Mouse (Mus musculus): Measurements from ENCODE around the gene Teddm2. TPM values are rescaled to one million over a fixed set of nuclear protein-coding genes. Genes with fewer than 3 reads are reported as not detected.

Gene Teddm2
- polyA plus RNA-seq, 1 experiment from 2014 or later = 0.33 TPM

DNA sequence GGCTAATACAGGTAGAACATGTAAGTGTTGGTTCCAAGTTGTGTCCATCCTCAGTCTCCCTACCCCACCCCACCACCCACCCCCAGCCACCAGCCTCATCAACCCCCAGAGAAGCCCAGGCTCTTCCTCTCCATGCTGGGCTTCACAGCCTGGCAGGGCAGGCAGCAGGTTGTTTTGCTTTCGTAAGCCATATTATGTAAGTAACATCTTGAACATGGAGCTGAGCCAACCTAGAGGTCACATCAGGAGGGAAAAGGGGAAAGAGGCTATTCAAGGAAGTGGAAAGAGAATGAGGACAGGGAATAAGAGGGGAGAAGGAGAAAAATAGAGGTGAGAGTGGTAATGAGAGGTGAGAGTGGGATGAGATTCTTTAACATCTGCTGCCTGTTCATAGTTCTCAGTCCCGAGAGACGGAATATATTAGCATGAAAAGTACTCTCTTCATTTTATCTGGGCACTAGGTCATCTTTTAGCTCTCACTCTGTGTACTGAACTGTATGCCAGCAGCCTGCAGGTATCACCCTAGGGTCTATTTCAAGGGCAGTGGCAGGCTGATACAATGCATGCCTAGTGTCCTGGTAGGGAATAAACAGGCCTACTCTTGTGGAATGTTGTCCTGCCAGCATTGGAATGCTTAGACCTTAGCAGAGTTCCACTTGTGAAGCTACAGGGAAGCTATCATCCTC is 18.6 kb upstream of the Teddm2 start:
- H3K36me3 ChIP-seq (replicated peaks) = no peaks in the 10 kb centered on the region
- H3K27me3 ChIP-seq (ENCODE audit: poor library complexity, severe bottlenecking) = no peaks in the 10 kb centered on the region
- H3K9me3 ChIP-seq = no peaks in the 10 kb centered on the region
- DNase-seq (ENCODE audit: extremely low spot score, low spot score) = no peak
- peaks cover 6% of the 10 kb centered on the region for H3K4me1 ChIP-seq
- no peak overlapping the region for H3K4me3 ChIP-seq
- H3K27ac ChIP-seq = no peak overlapping the region
- WGBS = 93% methylated on average over 3 of the region's 3 CpGs

DNA sequence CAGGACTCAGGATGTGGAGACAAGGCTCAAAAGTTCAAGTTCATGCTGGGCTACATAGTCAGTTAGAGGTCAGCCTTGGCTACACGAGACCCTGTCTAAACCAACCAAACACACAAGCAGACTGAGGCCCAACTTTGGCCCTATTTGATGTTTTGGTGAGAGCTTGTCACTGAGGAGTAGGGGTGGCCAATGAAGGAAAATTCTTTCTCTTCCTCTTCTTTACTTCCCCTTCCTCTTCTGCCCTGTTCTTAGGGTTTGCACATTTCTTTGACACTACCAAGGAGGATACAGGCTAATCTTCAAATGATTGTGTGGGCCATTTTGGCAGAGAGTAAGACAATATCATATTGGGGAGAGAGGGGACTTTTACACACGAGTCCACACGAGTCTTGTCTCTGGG is 13.8 kb upstream of the Teddm2 start:
- Histone ChIP-seq H3K4me1 (no peaks in the 10 kb centered on the region), H3K4me3 (no peak overlapping the region), H3K27me3 (ENCODE audit: poor library complexity, severe bottlenecking) (no peaks in the 10 kb centered on the region), H3K36me3 (replicated peaks) (peaks cover 29% of the 10 kb centered on the region), H3K9me3 (no peaks in the 10 kb centered on the region), H3K27ac (no peak overlapping the region)
- WGBS = 90% methylated on average over 3 of the region's 3 CpGs
- DNase-seq (ENCODE audit: extremely low spot score, low spot score) = no peak

DNA sequence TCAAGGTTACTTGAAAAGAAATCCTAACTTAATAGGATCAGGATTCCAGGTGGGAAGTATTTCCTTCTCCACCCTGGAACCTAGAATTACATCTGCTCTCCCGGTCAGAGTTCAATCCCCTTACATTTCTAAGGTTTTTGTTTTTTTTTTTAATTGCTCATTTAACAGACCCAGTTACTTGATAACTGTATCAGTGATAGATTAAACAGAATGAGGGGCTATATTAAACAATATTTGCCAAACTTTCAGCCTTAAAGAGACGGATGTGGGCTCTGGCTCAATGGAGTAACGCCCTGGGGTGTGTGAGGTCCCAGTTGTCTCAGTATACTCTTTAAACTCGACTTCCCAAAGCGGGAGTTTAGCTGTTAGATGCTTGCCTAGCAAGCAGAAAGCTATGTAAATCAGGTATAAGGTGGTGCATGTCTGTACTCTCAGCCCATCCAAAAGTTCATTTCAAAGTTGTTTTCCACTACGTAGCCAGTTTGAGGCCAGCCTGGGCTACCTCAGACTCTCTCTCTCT is 11.3 kb upstream of the Teddm2 start:
- Histone ChIP-seq H3K27me3 (ENCODE audit: poor library complexity, severe bottlenecking) (no peaks in the 10 kb centered on the region), H3K36me3 (replicated peaks) (peaks cover 54% of the 10 kb centered on the region), H3K4me3 (no peak overlapping the region), H3K27ac (no peak overlapping the region), H3K9me3 (no peaks in the 10 kb centered on the region), H3K4me1 (no peaks in the 10 kb centered on the region)
- WGBS = 84% methylated on average over 6 of the region's 6 CpGs
- DNase-seq (ENCODE audit: extremely low spot score, low spot score) = no peak

DNA sequence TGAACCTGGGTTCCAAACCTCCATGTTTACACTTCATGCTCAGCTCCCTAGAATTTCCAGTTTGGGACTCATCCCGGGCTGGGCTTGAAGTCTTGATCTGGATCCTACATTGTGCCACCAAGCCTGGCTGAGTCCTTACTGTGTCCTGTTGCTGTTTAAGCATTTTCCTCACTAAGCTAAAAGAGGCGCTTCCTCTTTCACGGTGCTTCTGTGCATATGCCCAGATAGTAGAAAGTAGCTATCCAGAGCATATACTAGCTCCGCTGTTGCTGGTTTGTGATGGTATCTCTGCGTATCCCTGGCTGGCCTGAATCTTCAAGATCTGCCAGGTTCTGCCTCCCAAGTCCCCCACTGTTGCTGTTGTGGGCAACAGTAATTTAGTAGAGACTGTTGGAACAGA is 10.4 kb upstream of the Teddm2 start:
- Histone ChIP-seq H3K4me3 (no peak overlapping the region), H3K27ac (no peak overlapping the region), H3K4me1 (no peaks in the 10 kb centered on the region), H3K27me3 (ENCODE audit: poor library complexity, severe bottlenecking) (no peaks in the 10 kb centered on the region), H3K36me3 (replicated peaks) (peaks cover 63% of the 10 kb centered on the region), H3K9me3 (no peaks in the 10 kb centered on the region)
- 90% methylated on average over 5 of the region's 5 CpGs for WGBS
- DNase-seq (ENCODE audit: extremely low spot score, low spot score) = no peak

DNA sequence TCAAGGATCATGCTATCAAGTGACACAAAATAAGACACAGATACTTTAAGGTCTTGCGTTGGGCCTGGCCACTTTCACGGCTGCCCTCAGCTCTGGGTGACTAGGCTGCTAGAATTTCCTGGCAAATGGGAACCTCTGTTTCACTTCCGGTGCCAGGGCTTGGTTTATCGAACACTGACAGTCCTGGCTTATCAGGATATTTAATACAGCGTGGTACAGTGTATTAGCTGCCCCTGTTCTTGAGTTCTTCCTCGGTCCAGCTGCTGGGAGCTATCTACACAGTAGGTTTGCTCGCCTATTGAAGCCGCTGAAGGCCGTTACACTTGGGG is 9.9 kb upstream of the Teddm2 start:
- DNase-seq (ENCODE audit: extremely low spot score, low spot score) = no peak
- H3K9me3 ChIP-seq = no peaks in the 10 kb centered on the region
- H3K27ac ChIP-seq = no peak overlapping the region
- H3K4me3 ChIP-seq = no peak overlapping the region
- H3K27me3 ChIP-seq (ENCODE audit: poor library complexity, severe bottlenecking) = no peaks in the 10 kb centered on the region
- 94% methylated on average over 9 of the region's 9 CpGs for WGBS
- no peaks in the 10 kb centered on the region for H3K4me1 ChIP-seq
- peaks cover 68% of the 10 kb centered on the region for H3K36me3 ChIP-seq (replicated peaks)

DNA sequence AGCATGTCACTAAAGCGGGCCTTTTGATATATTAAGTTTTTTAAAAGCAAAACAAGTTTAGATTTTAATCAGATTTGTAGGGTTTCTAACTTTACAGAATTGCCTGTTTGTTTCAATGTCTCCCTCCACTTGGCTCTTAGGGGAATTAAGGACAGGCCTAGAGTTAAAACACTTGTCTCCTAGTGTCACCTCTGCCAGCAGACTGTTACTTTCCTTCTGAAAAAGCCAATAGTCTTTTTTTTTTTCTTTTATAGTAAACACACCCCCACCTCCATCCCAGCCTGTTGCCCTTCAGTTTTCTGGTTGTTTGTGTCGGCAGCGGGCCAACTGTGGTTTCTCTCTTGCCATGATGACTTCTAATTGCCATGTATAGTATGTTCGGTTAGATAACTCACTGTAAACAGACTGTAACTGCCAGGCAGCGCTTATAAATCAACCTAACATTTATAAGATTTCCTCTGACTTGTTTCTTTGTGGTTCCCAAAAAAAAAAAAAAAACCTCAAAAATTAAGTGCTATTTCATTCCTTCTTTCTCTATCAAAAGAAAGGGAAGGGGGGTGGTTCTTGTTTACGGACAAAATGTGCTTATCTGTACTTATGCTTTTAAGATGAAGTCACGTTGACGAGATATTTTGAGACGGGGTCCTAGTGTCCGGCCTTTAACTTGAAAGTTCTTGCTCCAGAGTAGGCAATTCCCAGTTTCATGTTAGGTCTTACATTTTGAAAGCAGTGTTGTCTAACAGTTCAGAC is 9.4 kb upstream of the Teddm2 start:
- WGBS = 96% methylated on average over 10 of the region's 10 CpGs
- Histone ChIP-seq H3K36me3 (replicated peaks) (peaks cover 73% of the 10 kb centered on the region), H3K27me3 (ENCODE audit: poor library complexity, severe bottlenecking) (no peaks in the 10 kb centered on the region), H3K9me3 (no peaks in the 10 kb centered on the region), H3K4me1 (no peaks in the 10 kb centered on the region), H3K4me3 (no peak overlapping the region), H3K27ac (no peak overlapping the region)
- no peak for DNase-seq (ENCODE audit: extremely low spot score, low spot score)

DNA sequence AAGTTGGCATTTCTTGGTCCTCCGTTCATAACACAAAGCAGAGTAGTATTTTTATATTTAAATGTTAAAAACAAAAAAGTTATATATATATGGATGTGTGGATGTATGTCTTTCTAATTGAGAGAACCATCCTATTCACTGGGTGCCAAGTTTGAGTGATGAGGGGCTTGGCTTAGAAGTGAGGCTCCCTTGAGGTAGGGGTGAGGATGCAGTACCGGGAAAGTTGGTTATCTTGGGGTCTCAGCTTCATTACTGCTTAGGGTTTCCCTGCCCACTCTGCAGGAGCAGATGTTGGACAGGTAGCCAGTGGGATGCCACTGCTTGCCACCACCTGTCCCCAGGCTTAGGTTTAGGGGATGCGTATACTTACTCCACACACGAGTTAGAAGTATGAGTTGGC is 8.7 kb upstream of the Teddm2 start:
- no peaks in the 10 kb centered on the region for H3K9me3 ChIP-seq
- no peak overlapping the region for H3K4me3 ChIP-seq
- DNase-seq (ENCODE audit: extremely low spot score, low spot score) = no peak
- peaks cover 80% of the 10 kb centered on the region for H3K36me3 ChIP-seq (replicated peaks)
- WGBS = 94% methylated on average over 4 of the region's 4 CpGs
- no peak overlapping the region for H3K27ac ChIP-seq
- peaks cover 4% of the 10 kb centered on the region for H3K4me1 ChIP-seq
- H3K27me3 ChIP-seq (ENCODE audit: poor library complexity, severe bottlenecking) = no peaks in the 10 kb centered on the region

DNA sequence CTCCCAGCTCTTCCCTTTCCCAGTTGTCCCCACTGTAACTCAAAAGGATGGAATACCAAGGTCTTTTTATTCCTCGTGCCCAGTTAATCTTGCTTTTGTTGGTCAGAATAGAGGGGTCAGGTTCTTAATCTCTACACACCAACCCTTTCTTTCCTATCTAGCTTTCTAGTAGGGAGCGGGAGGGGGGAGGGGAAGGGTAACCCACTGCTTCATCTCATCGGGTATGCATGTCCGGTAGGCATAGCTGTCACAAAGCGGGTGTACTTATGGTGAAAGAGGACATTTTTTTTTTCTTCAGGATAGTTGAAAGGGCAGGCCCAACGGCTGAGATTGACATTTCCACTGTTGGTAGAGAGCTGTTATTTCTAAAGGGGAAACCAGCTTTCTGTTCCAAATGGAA is 8.2 kb upstream of the Teddm2 start:
- peaks cover 85% of the 10 kb centered on the region for H3K36me3 ChIP-seq (replicated peaks)
- WGBS = 75% methylated on average over 6 of the region's 6 CpGs
- H3K27me3 ChIP-seq (ENCODE audit: poor library complexity, severe bottlenecking) = no peaks in the 10 kb centered on the region
- H3K27ac ChIP-seq = no peak overlapping the region
- no peak overlapping the region for H3K4me3 ChIP-seq
- H3K4me1 ChIP-seq = peaks cover 10% of the 10 kb centered on the region
- DNase-seq (ENCODE audit: extremely low spot score, low spot score) = no peak
- no peaks in the 10 kb centered on the region for H3K9me3 ChIP-seq

DNA sequence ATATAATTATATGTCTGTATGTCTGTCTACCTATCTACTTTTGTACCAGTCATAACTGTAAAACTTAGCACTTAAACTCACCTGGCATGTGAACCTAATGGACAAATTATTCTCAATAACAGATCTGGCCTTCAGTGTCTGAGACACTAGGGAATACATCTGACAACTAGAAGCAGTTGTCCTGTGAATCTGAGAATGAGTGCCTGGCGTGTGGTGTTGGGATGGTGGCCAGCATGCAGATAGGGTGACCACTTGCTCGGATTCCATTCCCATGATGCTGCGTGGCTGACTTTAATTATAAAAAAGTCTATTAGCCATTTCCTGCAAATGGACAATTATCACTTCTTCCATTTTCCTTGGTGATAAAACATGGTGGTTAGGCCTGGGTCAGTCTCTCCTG is 5.9 kb upstream of the Teddm2 start:
- H3K4me1 ChIP-seq = peaks cover 33% of the 10 kb centered on the region
- 95% methylated on average over 3 of the region's 3 CpGs for WGBS
- no peak for DNase-seq (ENCODE audit: extremely low spot score, low spot score)
- H3K36me3 ChIP-seq (replicated peaks) = peaks cover 83% of the 10 kb centered on the region
- no peak overlapping the region for H3K27ac ChIP-seq
- no peaks in the 10 kb centered on the region for H3K27me3 ChIP-seq (ENCODE audit: poor library complexity, severe bottlenecking)
- H3K9me3 ChIP-seq = no peaks in the 10 kb centered on the region
- H3K4me3 ChIP-seq = no peak overlapping the region

DNA sequence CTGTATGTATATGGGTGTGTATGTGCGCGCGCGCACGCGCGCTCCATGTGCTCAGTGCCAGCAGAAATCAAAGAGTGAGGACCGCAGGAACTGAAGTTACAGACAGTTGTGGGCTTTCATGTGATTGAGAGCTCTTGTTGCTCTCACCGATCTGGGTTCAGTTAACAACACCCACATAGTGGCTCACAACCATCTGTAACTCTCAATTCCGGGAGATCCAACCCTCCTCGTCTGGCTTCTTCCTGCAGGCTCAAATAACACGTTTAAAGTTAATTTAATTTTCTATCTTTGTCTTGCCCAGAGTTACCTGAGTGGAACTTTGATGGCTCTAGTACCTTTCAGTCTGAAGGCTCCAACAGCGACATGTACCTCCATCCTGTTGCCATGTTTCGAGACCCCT is 4.2 kb upstream of the Teddm2 start:
- Histone ChIP-seq H3K27me3 (ENCODE audit: poor library complexity, severe bottlenecking) (no peaks in the 10 kb centered on the region), H3K36me3 (replicated peaks) (peaks cover 66% of the 10 kb centered on the region), H3K27ac (no peak overlapping the region), H3K4me3 (no peak overlapping the region), H3K9me3 (no peaks in the 10 kb centered on the region), H3K4me1 (peaks cover 41% of the 10 kb centered on the region)
- DNase-seq (ENCODE audit: extremely low spot score, low spot score) = no peak
- 95% methylated on average over 14 of the region's 14 CpGs for WGBS

DNA sequence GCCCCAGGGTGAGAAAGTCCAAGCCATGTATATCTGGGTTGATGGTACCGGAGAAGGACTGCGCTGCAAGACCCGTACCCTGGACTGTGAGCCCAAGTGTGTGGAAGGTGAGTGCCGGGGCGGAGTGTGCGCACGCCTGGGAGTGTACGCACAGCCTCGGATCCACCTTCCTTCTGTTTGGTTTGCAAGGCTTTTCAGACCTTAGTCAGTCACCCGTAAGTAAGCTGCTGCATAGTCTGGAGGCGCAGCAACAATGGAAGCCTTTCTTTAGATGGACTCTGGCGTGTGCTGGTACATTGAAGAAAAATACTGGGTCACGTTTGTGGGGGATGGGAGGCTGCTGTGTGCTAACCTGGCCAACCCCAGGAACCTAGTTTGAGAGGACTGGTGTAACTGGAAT is 3.0 kb upstream of the Teddm2 start:
- Histone ChIP-seq H3K36me3 (replicated peaks) (peaks cover 54% of the 10 kb centered on the region), H3K4me1 (peaks cover 46% of the 10 kb centered on the region), H3K27me3 (ENCODE audit: poor library complexity, severe bottlenecking) (no peaks in the 10 kb centered on the region), H3K9me3 (no peaks in the 10 kb centered on the region), H3K4me3 (peak overlapping the region; percentile 88), H3K27ac (peak overlapping the region; percentile 72)
- WGBS = 34% methylated on average over 13 of the region's 13 CpGs
- DNase-seq (ENCODE audit: extremely low spot score, low spot score) = peak; percentile 45

DNA sequence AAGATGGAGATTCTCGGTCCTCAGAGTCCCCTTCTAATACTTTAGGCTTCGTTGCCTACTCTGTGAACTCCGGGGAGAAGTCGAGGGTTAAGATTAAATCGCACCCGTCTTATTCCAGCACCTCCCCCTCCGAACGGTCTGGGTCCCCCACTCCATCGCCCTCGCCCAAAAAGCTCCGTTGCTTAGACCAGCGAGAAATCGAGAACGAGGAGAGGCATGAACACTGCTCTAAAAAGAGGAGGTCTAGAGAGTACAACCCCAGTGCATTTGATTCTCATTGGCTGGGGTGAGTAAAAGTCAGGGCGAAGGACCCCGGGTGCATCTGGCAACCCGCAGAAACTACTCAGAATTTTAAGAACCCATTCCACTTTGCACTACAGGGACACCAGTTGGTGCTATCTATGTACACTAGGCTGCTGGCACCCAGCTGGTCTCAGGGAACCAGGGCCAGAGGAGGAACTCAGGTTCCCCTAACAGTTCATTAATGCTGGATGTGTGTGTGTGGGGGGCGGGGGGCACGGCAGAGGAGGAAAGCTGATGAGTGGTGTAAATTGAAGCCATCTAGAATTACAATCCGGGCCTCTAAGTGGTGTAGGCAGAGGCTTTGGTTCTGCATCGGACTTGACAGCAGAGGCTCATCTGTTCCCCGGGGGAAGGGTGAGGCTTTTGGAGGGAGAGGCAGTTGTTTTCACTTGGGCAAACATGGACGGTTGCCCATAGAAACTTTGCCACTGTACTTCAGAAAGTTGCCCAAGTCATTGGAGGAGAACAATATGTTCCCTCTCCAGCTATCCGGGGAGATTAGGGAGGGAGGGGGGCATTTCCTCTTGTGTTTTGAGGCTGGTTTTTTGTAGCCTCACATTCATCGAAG is 1.1 kb upstream of the Teddm2 start:
- 3% methylated on average over 25 of the region's 25 CpGs for WGBS
- Histone ChIP-seq H3K9me3 (no peaks in the 10 kb centered on the region), H3K27me3 (ENCODE audit: poor library complexity, severe bottlenecking) (no peaks in the 10 kb centered on the region), H3K4me3 (peak overlapping the region; percentile 88), H3K36me3 (replicated peaks) (peaks cover 35% of the 10 kb centered on the region), H3K27ac (peak overlapping the region; percentile 97), H3K4me1 (peaks cover 54% of the 10 kb centered on the region)
- DNase-seq (ENCODE audit: extremely low spot score, low spot score) = peak; percentile 47

DNA sequence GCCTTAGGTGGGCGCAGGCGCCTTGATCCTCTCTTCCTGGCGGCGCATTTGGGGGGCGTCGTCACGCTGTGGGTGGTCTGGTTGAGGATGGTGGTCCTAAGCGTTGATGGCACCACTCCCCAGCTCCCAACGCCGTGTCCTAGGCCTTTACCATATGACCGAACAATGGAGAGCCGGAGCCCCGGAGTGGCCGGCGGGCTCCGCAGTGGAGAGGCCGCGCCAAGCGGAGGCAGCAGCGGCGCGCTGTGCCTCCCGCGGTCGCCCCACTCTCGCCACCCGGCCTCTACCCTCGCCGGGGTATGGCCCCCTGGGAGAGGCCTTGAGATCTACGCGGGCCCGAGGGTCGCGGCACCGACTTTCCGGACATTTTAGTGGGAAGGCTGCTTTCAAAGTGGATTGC is 353 bp upstream of the Teddm2 start:
- Histone ChIP-seq H3K9me3 (no peaks in the 10 kb centered on the region), H3K27ac (peak overlapping the region; percentile 97), H3K36me3 (replicated peaks) (peaks cover 28% of the 10 kb centered on the region), H3K4me1 (peaks cover 56% of the 10 kb centered on the region), H3K4me3 (peak overlapping the region; percentile 88), H3K27me3 (ENCODE audit: poor library complexity, severe bottlenecking) (no peaks in the 10 kb centered on the region)
- WGBS = 0% methylated on average over 36 of the region's 36 CpGs
- DNase-seq (ENCODE audit: extremely low spot score, low spot score) = no peak

Data from forebrain, embryonic 10.5 days (tissue).